Mouse (Mus musculus): Measurements from ENCODE around the gene Hdgf. TPM values are rescaled to one million over a fixed set of nuclear protein-coding genes. Genes with fewer than 3 reads are reported as not detected.
A peak's percentile ranks its signal among the peaks of the same experiment; 100 is the strongest.

The Hdgf gene
- total RNA-seq, 4 experiments from 2014 or later, result 243 to 264 (median 254) TPM

DNA sequence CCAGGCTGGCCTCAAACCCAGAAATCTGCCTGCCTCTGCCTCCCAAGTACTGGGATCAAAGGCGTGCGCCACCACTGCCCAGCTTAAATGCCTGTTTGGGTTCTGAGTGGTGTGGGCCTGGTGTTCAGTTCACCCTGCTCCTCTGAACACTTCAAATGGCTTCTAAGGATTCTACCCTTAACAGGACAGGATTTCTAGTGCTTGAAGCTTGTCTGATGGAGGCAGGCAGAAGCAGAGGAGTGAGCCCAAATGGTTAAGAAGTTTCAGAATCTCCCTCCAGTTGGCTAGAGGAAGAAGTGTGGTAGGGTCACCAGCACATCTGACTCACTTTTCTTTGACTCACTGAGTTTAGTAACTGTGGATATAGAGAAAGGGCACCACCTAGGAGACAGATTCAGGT, 3.3 kb downstream of the Hdgf start:
- DNase-seq (ENCODE audit: low spot score in 2 of 2), result no peak

DNA sequence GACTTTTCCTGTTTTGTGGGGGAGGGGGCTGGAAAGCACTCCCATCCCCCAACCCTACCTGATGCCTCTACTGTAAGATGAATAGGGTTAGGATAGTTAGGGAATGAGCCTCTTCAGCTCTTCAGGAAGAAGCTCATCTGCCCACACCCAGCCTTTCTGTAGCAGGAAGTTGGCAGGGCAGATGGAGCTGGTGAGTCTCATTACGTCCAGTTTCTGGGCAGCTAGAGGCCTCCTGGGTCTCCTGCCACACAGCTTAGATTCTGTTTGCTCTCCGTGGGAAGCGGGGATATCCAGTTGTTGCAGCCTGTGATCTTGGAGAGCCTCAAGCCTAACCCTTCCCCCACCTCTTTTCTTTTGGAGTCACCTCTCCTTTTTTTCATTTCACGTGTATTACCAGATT, 3.8 kb downstream of the Hdgf start:
- no peak for DNase-seq (ENCODE audit: low spot score in 2 of 2)

DNA sequence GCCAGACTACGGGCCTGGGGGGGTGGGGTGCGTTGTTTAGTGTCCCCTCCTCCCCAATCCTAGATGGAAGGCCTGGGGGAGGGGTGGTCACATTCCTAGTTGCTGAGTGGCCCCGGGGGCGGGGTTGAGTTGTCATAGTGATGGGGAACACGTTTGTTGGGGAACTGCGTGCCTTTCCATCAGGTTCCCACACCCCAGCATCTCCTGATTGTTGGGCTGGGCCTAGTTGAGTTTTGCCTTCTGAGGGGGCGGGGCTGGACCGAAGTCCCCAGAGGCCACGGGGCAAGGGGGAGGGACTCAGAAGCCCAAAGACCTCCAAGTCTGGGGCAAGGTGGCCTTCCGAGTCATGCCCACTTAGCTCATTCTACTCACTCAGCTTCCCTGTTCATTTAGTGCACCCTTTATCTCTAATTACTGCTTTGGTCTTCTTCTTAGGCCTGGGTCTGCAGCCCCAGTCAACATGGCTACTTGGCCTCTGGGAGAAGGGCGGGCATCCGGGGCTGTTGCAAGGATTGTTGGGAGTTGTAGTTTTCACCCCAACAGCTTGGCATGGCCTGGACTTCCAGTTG, 4.5 kb downstream of the Hdgf start:
- DNase-seq (ENCODE audit: low spot score in 2 of 2), result peak; percentile 80 to 83

DNA sequence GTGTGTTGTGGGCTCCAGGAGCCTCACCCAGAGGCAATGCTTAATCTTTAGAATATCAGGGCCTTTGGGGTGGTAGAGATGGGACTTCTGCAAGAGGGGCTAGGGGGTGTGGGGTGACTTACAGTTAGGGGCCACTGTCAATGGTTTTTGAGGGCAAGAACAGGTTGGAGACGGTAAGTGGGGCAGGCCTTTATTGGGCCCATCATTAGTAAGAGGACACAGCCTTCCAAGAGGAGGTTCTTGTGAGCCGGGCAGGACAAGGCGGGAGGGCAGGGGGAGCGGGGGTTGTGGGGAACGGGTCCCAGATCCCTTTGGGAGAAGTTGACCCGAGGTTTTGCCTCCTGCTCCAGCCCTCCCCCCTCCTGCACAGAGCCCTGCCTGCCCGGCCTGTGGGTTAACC, 7.4 kb downstream of the Hdgf start:
- DNase-seq (ENCODE audit: low spot score in 2 of 2), result no peak

DNA sequence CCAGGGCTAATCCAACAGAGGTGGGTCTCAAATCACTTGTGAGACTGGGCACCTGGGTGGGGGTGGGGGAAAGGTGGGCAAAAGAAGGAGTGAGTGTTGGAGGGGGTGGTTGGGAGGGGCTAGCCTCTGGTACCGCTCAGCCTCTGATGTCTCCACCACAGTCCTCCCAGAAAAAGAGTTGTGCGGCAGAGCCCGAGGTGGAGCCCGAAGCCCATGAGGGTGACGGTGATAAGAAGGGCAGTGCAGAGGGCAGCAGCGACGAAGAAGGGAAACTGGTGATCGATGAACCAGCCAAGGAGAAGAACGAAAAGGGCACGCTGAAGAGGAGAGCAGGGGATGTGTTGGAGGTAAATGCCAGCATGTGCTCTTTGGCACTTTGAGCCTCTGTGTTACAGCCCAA, 7.8 kb downstream of the Hdgf start:
- DNase-seq (ENCODE audit: low spot score in 2 of 2), result no peak

DNA sequence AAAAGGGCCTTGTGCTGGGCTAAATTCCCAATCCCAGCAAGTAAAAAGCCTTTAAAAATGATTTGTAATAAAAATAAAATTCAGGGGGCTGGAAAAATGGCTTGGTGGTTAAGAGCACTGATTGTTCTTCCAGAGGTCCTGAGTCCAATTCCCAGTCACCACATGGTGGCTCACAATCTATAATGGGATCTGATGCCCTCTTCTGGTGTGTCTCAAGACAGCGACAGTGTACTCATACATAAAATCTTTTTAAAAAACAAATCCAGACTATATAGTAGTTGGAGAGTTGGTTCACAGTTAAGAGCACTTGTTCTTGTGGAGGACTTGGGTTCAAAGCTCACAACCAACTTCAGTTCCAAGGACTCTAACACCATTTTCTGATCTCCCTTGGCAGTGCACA, 10.9 kb downstream of the Hdgf start:
- DNase-seq (ENCODE audit: low spot score in 2 of 2), result no peak

DNA sequence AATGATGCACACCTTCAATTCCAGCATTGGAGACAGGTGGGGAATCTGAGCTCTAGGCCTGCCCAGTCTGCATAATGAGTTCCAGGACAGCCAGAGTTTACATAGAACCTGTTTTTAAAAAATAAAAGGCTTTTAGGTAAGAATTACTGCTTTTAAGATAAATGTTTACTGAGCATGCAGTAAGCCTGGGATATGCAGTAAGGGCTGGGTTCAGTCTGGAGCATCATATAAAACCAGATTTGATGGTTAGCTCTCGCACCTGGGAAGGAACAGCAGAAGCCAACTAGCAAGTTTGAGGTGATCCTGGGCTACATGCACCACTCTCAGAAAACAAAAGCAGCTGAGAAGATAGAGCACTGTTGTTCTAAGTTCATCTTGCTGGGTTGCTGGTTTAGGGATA, 12.4 kb downstream of the Hdgf start:
- DNase-seq (ENCODE audit: low spot score in 2 of 2), result no peak

DNA sequence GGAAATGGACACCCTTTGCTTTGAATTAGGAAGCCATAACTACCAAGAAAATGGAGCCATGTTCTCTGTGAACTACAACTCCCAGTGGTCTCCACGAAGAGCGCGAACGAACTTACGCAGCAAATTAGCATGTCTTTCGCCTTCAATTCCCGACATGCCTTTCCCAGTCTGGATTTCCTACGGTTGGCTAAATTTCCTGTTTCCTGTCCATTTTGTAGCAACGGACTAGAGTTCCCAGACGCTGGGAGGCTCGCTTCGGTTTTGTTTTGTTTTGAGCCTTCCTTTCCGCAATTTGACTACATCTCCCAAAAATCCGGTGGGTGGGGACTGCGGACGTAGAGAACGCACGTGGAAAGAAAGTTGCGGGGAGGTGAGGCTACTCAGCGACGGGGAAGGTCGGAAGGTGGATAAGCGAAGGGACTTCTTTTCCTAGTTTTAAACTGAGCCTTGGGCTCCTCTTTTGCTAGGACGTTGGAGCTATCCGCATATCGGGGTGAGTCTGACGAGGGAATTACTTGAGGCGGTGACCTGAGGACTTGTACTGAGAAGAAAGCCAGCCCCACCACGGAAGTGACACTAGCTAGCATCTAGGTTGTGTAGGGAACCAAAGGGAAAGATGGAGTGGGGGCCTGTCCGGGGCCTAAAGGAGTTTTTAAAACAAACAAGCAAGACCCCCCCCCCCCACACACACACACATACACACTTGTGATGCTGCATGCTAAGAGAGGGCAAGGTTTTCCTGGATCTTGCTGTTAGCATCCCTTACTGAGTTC, 13.4 kb downstream of the Hdgf start, which contains the start of gene Mrpl24:
TSS of gene Mrpl24 (plus strand) at position 171 of the 773 bp plus-strand sequence.
- DNase-seq (ENCODE audit: low spot score in 2 of 2), result peak; percentile 57 to 62

DNA sequence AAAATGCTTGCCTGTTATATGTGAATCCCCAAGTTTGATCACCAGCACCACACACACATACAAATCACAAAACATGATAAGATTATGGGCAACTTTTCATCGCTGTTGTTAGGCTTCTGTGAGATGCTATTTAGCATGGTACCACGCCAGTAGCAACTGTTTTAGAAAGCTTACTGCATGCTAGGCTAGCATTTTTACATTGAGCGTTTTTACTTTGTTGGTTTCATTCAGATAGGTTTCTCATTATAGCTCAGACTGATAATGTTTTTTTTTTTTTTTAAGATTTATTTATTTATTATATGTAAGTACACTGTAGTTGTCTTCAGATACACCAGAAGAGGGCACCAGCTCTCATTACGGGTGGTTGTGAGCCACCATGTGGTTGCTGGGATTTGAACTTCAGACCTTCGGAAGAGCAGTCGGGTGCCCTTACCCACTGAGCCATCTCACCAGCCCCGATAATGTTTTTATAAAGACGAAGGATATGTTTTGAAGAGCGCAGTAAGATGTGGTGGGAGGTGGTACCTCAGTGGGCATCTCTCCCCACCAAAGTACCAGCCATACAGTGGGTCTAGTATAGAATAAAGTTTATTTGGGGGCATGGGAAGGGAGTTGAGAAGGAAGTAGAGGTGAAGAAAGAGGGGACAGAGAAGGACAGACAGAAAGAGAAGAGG, 14.3 kb downstream of the Hdgf start:
- no peak for DNase-seq (ENCODE audit: low spot score in 2 of 2)

DNA sequence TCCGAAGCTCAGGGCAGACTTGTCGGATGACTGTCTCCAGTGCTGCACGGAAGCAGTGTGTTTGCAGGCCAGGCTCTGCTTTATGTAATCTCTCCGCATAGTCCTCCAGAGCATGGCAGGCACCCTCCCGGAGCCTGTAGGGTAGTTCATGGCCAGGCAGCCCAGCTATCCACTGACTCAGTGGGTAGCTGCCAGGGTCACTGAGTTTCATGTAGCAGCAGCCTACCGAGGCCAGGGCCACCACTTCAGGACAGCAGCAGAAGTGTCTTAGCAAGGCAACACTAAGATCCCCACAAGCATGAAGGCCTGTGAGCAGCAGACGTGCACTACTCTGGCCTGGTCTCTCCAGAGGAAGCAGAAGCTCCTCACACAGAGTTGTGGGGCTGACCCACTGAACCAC, 18.9 kb downstream of the Hdgf start:
- no peak for DNase-seq (ENCODE audit: low spot score in 2 of 2)

DNA sequence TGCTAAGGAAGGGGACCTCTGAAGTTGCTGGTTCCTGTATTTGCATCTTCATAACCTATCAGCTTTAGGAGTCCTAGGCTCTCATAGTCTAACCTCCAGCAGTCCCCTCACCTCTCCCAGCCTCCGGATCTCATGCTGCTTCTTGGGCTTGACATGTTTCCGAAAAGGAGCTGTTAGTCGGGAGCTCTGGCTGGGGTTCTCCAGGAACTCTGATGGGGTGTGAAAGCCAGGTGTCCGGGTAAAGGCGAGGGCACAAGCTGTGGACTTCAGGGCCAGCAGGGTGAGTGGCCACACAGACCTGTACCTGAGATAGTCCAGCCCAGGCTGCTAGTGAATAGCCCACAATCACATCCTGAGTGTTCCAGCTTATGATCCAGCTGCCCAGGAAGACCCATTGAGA, 21.3 kb downstream of the Hdgf start:
- no peak for DNase-seq (ENCODE audit: low spot score in 2 of 2)

DNA sequence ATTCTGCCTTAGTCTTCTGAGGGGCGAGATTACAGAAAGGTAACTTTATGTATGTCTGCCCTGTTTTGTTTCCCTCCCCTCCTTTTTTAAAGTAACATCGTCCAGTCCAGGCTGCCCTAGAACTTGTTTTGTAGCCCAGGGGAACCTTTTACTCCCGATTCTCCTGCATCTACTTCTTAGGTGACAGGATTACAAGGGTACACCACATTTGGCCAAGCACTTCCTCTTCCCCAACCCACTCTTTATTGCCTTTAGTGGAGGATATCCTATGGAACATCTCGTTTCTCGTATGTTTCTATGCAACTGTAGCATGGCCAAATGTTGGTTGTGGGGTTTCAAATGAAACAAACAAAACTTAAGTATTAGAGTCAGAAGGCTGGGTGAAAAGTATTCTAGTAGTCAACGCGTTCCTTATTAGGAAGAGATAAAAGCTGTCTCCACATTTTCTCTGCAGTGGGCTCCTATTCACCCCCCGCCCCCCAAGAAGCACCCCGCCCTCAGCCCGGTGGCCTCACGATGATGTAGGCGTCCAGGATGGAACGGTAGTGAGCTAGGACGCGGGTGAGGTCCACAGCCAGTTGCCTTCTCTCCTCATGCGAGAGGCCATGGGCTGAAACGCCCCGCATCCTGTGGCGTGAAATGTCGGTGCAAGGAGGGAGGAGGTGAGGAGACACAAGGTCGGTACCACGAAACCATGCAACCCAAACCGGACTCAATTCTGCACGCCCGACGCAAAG, 23.4 kb downstream of the Hdgf start:
- DNase-seq (ENCODE audit: low spot score in 2 of 2), result no peak

DNA sequence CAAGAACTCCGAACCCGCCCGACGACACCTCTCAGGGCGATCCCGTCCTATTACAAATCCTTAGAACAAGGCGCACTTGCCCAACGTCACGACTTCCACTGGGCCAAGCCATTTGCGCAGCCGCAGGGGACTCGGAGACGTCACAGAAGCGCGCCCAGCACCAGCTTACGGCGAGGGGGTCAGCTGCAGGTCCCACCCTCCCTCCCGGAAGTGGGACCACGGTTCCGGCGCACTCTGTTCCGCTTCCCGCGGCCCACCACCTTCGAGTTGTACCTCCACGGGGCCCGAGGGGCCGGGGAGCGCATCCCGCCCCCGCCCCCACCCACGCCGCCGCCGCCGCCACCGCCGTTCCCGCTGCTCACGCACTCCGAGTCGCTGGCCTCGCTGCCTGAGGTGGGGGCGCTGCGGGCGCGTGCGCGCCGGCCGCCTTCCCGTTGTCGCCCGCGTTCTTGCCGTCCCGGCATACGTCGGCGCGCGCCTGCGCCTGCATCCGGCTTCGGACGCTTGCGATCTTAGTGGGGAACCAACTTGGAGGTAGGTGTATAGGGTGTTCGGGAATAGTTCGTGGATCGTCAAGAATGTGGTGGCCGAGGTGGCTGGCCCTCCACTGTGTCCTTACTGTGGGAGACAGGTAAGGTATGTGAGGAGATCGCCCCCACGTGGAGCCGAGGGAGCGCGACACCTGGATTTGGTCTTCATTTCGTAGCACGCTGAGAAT, 24.1 kb downstream of the Hdgf start, which contains the start of the genes Isg20l2 and Rrnad1:
TSS of gene Isg20l2 (plus strand) at position 237 of the 718 bp plus-strand sequence.
TSS of gene Rrnad1 (minus strand) at position 640 of the 718 bp plus-strand sequence.
- DNase-seq (ENCODE audit: low spot score in 2 of 2), result peak; percentile 92 to 95

DNA sequence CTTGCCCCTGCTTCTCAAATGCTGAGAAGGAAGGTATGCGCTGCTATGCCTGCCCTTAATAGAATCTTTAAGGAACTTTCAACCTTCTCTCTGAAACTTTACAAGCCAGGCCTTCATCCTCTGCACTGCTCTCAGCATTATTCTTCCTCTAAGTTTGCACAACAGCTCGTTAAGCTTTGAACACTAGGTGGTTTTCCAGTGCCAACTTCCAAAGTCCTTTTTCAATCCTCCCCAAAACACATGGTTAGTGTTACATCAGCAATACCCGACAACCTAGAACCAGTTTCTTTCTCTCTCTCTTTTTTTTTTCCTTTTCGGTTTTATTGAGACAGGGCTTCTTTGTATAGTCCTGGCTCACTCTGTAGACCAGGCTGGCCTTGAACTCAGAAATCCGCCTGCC, 27.9 kb downstream of the Hdgf start:
- no peak for DNase-seq (ENCODE audit: low spot score in 2 of 2)

DNA sequence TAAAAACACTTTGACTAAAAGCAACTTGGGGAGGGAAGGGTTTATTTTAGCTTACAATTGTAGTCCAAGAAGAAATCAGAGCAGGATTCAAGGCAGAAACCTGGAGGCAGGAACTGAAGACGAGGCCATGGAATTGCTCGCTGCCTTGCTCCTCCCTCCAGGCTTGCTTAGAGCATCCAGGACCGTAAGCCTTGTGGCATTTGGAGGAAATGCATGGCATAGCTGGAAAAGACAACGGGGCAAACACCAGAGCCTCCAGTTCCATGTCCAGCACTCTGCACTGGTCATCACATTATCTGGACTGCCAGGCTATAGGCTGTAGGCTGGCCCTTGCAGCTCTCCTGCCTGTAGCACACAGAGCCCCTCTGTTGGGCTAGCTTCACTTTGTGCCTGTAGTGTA, 28.4 kb downstream of the Hdgf start:
- no peak for DNase-seq (ENCODE audit: low spot score in 2 of 2)

DNA sequence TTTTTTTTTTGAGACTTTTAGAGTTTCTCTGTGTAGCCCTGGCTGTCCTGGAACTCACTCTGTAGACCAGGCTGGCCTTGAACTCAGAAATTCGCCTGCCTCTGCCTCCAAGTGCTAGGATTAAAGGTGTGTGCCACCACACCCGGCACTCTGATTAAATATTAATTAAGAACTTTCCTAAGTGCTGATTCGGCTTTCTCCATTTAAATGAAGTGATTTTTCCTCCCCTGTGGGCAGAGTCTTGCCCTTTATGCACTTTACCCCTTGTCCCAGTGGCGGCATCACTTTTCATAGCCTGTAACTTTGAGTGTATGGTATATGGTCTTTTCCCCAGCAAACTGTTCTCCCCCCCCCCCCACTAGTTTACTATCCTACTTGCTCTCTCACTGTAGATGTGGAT, 29.1 kb downstream of the Hdgf start:
- no peak for DNase-seq (ENCODE audit: low spot score in 2 of 2)

DNA sequence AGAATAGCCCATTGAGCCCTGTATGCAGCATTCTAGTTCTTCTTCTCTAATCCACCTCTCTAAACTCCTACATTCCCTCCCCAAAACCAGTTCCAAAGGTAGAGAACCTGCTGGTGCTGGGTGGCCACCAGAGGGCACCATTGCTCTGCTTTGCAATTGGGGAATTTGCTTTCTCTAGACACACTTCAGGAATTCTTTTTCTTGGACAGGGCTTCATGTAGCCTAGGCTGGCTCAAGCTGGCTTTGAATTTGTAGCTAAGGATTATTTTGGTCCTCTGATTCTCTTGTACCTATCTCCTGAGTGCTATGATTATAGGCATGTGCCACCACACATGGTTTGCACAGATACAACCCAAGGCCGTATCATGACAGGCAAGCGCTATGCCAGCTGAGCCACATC, 29.7 kb downstream of the Hdgf start:
- DNase-seq (ENCODE audit: low spot score in 2 of 2), result peak in 1 of 2 experiments; percentile 32

DNA sequence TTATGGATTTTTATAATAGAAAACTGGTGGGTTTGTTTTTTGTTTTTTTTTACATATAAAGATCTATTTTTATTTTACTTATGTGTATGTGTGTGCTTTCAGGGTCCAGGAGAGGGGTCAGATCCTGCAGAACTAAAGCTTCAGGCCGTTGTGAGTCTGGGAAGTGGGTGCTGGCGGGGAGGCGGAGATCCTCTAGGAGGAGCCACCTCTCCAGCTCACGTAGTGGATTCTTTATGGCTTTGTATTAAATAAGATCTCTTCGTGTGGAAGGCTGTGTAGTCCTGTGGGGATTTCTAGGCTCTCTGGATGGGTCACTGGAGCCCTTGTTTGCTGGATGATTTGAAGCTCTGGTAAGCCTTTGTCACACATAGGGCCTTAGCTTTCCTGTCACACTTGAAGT, 34.5 kb downstream of the Hdgf start:
- no peak for DNase-seq (ENCODE audit: low spot score in 2 of 2)

DNA sequence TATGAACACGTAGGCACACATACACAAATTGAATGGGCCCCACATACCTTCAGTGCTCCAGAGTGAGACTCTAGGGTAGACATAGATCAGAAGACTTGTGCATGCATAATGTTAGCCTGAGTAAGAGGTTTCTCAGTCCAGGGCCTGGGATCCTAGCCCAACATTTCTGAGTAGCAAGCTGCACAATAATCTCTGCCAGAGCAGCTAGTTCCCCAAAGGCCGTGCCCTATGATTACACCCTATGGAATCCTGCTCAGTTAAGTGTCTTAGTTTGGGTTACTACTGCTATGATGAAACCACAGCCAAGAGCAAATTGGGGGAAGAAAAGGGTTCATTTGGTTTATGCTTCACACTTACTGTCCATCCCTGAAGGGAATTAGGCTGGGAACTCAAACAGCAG, 36.4 kb downstream of the Hdgf start:
- no peak for DNase-seq (ENCODE audit: low spot score in 2 of 2)

DNA sequence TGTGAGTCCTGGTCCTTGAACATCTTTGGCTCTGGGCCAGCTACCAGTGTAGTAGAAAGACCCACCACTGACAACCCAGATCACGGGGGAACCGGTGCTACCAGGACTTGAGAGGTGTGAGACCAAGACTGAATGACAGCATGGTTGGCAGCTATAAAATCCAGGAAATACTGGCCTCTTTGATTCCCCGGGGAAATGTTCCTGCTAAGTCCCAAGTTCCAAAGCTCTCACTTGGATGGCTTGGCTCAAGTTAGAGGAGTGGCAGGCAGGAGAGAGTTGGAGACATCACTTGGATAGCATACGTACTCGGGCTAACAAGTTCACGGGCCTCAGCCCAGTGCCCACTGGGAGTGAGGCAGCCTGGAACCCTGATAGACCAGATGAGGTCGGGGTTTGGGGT, 37.5 kb downstream of the Hdgf start:
- no peak for DNase-seq (ENCODE audit: low spot score in 2 of 2)

Measured in gastrocnemius, adult 8-10 months (tissue).